Mouse (Mus musculus) hindbrain, postnatal 0 days (tissue): ENCODE data around the gene Zfp385b. TPM values are rescaled to one million over a fixed set of nuclear protein-coding genes. Genes with fewer than 3 reads are reported as not detected.

ENCODE experiments used
- ATAC-seq: fragments of 200-750 bp; cut with Nextera tagmentation; 2 replicates; pipeline ENCODE4 v1.8.0; 2017; ENCODE audit warnings: mild to moderate bottlenecking, moderate TSS enrichment, moderate library complexity
- DNase-seq: peaks from one replicate; pipeline ENCODE4 v3.0.0-alpha.2; 2015; ENCODE audit warnings: low spot score
- H3K27ac ChIP-seq: fragments of 300-500 bp; sonication (generic); 2 replicates; pipeline ENCODE4 v1.5.1; 2014; ENCODE audit warnings: mild to moderate bottlenecking
- H3K27me3 ChIP-seq: fragments of 300-500 bp; sonication (generic); 2 replicates; pipeline ENCODE4 v1.6.1; 2014; ENCODE audit warnings: low read length, mixed read lengths; ENCODE audit not compliant: insufficient read depth
- H3K36me3 ChIP-seq: fragments of 300-500 bp; sonication (generic); 2 replicates; pipeline ENCODE4 v1.6.1; 2014; ENCODE audit warnings: low read length, mixed read lengths; ENCODE audit not compliant: insufficient read depth
- H3K4me1 ChIP-seq: fragments of 300-500 bp; sonication (generic); 2 replicates; pipeline ENCODE4 v1.6.1; 2014; ENCODE audit warnings: antibody characterized with exemption, low read length, mixed read lengths; ENCODE audit not compliant: insufficient read depth
- H3K4me2 ChIP-seq: fragments of 300-500 bp; sonication (generic); 2 replicates; pipeline ENCODE4 v1.6.1; 2014; ENCODE audit warnings: low read depth, mild to moderate bottlenecking, low read length, moderate library complexity, mixed read lengths
- H3K4me3 ChIP-seq: fragments of 300-500 bp; sonication (generic); 2 replicates; pipeline ENCODE4 v1.5.1; 2014; ENCODE audit warnings: low read length
- H3K9ac ChIP-seq: fragments of 300-500 bp; sonication (generic); replicated peaks from 2 replicates; pipeline ENCODE4 v1.6.1; 2014; ENCODE audit warnings: mild to moderate bottlenecking, low read length, moderate library complexity, mixed read lengths
- H3K9me3 ChIP-seq: fragments of 300-500 bp; sonication (generic); 2 replicates; pipeline ENCODE4 v1.6.1; 2016; ENCODE audit warnings: low read length, mixed read lengths
- CTCF ChIP-seq: IDR thresholded peaks from 2 replicates; pipeline ENCODE4 v1.5.1; 2016; ENCODE audit warnings: antibody characterized with exemption, control low read depth, low read depth
- WGBS: fragments of 180-500 bp; shearing (Covaris S2); extraction: QIAGEN DNeasy Blood & Tissue Kit; methylation state at CpG from one replicate; pipeline ENCODE4 v1.1.7; 2014; 5-methylcytosine and 5-hydroxymethylcytosine counted together
- polyA plus RNA-seq: library from polyadenylated mRNA; unstranded; fragments of >200 nt; fragmentation: Nextera tagmentation; extraction: Ambion mirVana; gene quantifications from 2 replicates; pipeline ENCODE4 v1.2.1, GENCODE M21; 2015
- total RNA-seq: library from RNA; depleted of rRNA; stranded (reverse); fragments of >200 nt; gene quantifications from 2 replicates; pipeline ENCODE4 v1.2.3, GENCODE M21; 2014; rRNA removed

Gene Zfp385b
- total and polyA plus RNA-seq, 2 experiments from 2014 or later: 15.5 to 23.4 TPM

GRCm38 (mm10) chr2:77379332-77379731, 440.1 kb downstream of the Zfp385b start:
- no peak for ATAC-seq
- WGBS: 93% methylated on average over 5 of the region's 5 CpGs
- H3K4me1 ChIP-seq: no peaks in the 10 kb centered on the region
- no peaks in the 10 kb centered on the region for H3K9me3 ChIP-seq
- H3K27ac ChIP-seq: no peak overlapping the region
- no peak overlapping the region for H3K4me2 ChIP-seq
- no peak overlapping the region for H3K9ac ChIP-seq
- H3K27me3 ChIP-seq: no peaks in the 10 kb centered on the region
- H3K4me3 ChIP-seq: no peak overlapping the region
- H3K36me3 ChIP-seq: no peaks in the 10 kb centered on the region
- no peak for TF ChIP-seq CTCF
- DNase-seq: no peak

DNA sequence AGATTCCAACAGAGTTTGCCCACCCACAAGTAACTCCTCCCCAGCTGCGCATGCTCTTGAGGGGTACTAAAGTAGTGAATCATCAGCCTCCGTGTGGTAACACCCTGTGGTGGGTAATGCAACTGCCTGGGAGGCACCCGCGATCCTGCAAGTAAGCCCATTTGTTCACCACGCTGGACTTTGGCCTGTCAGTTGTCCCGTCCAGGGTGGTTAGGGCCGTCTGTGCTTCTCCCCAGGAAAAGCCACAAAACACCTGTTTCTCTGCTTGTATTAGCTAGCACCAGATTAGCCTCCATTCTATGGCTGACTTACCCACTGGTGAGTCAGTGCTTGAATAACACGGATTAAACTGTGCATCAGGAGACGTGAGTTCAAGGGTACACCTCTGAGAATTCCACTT, 442.6 kb downstream of the Zfp385b start:
- ATAC-seq (no peak), DNase-seq (no peak)
- Histone ChIP-seq H3K36me3 (no peaks in the 10 kb centered on the region), H3K27ac (no peak overlapping the region), H3K4me3 (no peak overlapping the region), H3K4me2 (no peak overlapping the region), H3K9ac (no peak overlapping the region), H3K4me1 (no peaks in the 10 kb centered on the region), H3K27me3 (no peaks in the 10 kb centered on the region), H3K9me3 (no peaks in the 10 kb centered on the region)
- WGBS: 84% methylated on average over 9 of the region's 9 CpGs
- no peak for TF ChIP-seq CTCF

DNA sequence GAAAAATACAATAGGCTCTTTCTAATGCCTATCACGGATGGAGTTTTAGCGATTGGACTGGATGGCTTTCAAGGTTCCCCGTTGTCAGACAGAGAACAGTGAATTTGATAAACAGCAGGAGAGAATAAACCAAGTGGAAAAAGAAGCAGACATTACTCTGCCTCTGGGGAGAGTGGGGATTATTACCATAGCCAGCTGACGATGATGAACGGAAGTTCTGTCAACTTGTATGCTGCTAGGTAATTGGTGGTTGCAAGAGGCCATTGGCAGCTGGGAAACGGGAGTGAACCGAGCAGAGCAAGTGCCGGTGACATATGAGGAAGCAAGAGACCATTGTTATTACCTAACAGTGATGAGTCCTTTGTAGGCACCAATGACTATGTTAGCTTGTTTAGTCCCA, 444.3 kb downstream of the Zfp385b start:
- H3K4me1 ChIP-seq: no peaks in the 10 kb centered on the region
- H3K27ac ChIP-seq: no peak overlapping the region
- peak; percentile 65 for DNase-seq
- no peaks in the 10 kb centered on the region for H3K36me3 ChIP-seq
- H3K4me3 ChIP-seq: no peak overlapping the region
- no peak overlapping the region for H3K4me2 ChIP-seq
- ATAC-seq: peak; percentile 81
- H3K9me3 ChIP-seq: no peaks in the 10 kb centered on the region
- no peaks in the 10 kb centered on the region for H3K27me3 ChIP-seq
- no peak for TF ChIP-seq CTCF
- no peak overlapping the region for H3K9ac ChIP-seq
- 22% methylated on average over 8 of the region's 8 CpGs for WGBS

GRCm38 (mm10) chr2:77369174-77369573, 450.3 kb downstream of the Zfp385b start:
- no peak for TF ChIP-seq CTCF
- H3K4me2 ChIP-seq: no peak overlapping the region
- H3K27ac ChIP-seq: no peak overlapping the region
- 76% methylated on average over 4 of the region's 4 CpGs for WGBS
- no peak for ATAC-seq
- H3K4me3 ChIP-seq: no peak overlapping the region
- H3K36me3 ChIP-seq: no peaks in the 10 kb centered on the region
- no peak overlapping the region for H3K9ac ChIP-seq
- DNase-seq: no peak
- H3K27me3 ChIP-seq: no peaks in the 10 kb centered on the region
- H3K9me3 ChIP-seq: no peaks in the 10 kb centered on the region
- H3K4me1 ChIP-seq: no peaks in the 10 kb centered on the region

Other genes starting within 250 kb of the Zfp385b start
- 9.6 and 12.5 TPM in 2 replicates for gene Cwc22, start 126.7 kb upstream of the Zfp385b start, total RNA-seq
- gene Cwc22, start 126.7 kb upstream of the Zfp385b start, polyA plus RNA-seq: 9.0 and 10.8 TPM in 2 replicates